Mouse (Mus musculus) right cerebral cortex, adult 18-20 months (tissue): ENCODE data around the gene Dalrd3.

Experiments used
- DNase-seq: peaks from one replicate; pipeline ENCODE4 v3.0.0; 2022; ENCODE audit warnings: mixed read lengths

The Dalrd3 gene

DNA sequence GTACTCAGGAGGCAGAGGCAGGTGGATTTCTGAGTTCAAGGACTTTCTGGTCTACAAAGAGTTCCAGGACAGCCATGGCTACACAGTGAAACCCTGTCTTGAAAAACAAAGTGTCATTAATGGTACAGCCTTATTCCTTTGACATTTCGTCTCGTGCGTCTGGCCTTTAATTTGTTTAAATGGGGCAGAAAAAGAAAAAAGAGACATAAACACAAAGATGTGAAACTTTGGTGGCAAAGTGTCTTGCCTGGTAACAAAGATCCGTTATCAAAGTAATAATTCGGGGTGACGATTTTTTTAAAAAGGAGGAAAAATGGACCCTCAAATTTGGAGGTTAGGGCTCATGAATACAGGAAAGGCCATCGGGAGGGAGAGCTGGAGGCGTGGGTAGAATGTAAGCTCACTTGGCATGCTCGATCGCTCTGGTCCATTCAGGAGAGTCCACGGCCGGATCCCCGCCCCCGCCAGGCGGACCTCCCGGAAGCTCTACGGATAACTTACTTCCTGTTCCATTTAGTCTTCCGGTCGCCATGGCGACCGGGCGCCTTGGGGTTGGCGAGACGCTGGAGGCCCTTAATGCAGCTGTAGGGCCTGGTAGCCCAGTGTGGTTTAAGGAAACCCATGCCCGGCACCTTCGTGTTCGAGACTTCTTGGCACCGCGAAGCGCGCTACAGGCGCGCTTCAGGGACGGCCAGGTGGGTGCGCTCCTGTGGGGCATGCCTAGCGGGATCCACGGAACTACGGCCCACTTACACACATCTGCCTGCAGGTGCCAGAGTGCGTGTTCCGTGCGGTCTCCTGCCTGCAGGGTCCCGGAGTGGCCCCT, at the start of gene Dalrd3:
TSS of gene Dalrd3 (plus strand) at position 506 of the 826 bp plus-strand sequence.
- peak; percentile 94 for DNase-seq

DNA sequence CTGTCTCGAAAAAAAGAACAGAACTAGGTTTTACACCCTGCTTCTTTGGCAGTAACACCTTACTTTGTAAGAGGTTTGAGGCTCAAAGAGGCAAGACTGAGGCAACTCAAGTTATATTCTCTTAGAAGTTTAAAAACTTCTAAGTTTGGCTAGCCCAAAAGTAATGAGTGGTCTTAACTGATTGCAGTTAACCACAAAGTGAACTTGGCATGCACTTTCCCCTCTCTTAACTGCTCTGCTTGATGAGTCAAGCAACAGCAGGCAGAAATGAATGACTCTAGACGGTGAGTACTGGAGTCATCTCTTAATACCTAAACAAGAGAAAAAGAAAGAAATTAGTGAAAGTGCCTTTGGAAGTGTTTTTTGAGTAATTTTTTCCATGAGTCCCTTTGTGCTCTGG, 48.1 kb upstream of the Dalrd3 start:
- no peak for DNase-seq

DNA sequence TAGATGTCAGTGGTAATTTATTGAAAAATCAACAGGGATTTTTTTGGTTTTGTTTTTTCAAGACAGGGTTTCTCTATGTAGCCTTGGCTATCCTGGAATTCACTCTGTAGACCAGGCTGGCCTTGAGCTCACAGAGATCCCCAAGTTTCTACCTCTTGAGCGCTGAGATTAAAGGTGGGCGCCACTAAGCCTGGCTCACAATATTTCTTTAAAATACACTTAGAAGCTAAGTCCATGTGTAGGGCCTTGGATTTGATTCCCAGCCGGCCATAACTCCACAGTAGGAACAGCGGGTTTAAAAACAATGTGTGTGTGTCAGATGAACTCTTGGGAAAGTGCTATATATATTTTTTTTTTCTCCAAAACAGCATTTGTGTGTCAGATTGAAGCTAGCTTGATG, 46.3 kb upstream of the Dalrd3 start:
- no peak for DNase-seq

DNA sequence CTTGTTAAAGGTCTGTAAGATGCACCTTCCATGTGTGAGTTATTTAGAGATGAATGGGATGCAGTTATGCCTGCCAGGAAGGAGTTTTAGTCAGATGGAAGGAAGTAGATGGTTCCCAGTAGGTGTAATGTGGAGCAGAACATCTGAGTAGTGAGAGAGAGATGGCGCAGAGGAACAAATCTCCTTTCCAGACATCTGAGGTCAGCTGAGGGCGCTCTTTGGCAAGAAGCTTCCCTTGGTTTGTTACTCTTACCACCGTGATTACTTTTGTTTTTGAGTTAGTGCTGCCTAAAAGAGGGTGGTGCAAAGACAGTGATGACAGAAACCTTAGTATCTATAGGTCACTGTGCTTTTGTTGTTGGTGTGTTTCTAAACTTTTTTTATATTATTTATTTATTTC, 44.3 kb upstream of the Dalrd3 start:
- no peak for DNase-seq

DNA sequence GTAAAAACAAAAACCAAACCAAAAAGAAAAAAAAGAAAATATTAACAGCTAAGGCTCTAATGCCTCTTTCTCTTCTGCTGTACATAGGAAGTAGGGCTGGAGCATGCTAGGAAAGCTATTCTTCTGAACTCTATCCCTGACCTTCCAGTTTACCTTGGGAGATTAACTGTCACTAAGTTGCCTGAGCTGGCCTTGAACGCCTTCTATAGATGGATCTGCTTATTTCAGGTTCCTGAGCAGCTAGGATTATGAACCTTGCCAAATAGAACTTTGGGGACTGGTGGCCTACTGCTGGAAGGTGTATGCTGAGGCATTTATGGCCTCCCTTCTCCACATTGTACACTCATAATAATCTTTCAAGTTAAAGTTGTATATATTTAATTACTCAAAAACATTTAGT, 38.7 kb upstream of the Dalrd3 start:
- no peak for DNase-seq

DNA sequence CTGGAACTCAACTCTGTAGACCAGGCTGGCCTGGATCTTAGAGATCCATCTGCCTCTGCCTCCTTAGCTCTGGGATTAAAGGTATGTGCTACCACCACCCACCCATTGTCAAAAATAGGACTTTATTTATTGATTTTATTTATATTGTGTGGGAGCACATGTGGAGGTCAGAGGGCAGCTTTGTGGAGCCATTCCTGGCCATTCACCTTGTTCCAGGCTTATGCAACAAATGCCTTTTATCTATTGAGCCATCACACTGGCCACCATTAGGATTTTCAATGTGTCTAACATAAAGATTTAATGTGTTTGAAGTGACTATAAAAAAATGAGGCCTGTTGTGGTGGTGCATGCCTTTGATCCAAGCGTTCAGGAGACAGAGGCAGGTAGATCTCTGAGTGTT, 38.2 kb upstream of the Dalrd3 start:
- DNase-seq, result no peak

DNA sequence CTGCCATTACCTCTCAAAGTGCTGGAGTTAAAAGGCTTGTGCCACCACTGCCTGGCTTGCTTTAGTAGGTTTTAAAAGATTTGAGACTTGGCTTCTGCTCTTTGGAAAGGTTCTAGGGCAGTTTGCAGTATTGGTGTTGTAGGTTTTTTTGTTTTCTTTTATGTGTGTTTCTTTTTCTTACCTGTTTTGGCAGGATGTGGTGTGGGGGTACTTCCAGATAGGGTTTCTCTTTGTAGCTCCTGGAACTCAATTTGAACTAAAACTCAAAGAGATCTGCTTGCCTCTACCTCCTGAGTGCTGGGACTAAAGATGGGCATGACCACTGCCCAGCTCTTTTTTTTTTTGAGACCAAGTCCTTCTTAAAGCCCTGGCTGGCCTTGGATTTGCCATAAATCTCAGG, 28.8 kb upstream of the Dalrd3 start:
- no peak for DNase-seq

DNA sequence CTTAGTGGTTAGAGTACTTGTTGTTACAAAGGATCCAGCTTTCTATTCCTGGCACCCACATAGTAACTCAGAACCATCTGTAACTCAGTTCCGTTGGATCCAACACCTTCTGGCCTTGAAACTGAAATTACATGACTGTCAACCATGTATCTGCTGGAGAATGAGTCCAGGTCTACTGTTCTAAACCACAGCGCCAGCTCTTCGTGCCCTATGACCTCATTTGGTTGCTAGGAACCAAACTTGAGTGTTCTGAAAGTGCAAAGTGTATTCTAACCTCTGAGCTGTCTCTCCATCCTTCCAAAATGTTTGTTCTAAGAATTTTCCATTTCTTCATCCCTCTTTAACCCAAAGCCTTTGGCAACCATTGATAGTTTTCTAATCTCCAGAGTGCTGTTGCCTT, 23.7 kb upstream of the Dalrd3 start:
- no peak for DNase-seq

DNA sequence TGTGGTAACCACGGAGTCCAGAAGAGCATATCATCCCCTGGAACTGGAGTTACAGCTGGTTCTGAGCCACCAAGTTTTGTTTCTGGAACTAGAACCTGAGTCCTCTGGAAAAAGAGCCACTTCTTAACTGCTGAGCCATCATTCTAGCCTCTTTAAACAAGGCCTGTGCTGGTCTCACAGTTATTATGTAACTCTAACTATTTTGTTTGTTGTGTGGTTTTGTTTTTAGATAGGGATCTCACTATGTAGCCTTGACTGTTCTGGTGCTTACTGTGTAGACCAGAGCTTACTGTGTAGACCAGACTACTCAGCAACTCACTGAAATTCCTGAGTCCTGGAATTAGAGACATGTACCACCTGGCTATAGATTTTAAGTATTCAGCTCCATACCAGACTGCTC, 22.8 kb upstream of the Dalrd3 start:
- DNase-seq, result no peak

DNA sequence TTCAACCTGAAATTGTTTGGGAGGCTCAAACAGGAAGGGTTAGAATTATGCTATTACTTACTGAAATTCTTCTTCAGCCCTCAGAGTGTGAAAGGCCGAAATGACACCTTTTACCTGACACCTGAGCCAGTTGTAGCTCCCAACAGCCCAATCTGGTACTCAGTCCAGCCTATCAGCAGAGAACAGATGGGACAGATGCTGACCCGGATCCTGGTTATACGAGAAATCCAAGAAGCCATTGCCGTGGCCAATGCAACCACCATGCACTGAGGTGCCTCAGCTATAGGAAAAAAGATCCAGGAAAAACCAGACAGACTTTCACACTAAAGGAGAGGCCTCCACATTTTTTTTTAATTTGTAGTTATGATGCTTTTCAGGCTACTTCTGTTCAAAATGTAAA, 10.5 kb upstream of the Dalrd3 start:
- no peak for DNase-seq

DNA sequence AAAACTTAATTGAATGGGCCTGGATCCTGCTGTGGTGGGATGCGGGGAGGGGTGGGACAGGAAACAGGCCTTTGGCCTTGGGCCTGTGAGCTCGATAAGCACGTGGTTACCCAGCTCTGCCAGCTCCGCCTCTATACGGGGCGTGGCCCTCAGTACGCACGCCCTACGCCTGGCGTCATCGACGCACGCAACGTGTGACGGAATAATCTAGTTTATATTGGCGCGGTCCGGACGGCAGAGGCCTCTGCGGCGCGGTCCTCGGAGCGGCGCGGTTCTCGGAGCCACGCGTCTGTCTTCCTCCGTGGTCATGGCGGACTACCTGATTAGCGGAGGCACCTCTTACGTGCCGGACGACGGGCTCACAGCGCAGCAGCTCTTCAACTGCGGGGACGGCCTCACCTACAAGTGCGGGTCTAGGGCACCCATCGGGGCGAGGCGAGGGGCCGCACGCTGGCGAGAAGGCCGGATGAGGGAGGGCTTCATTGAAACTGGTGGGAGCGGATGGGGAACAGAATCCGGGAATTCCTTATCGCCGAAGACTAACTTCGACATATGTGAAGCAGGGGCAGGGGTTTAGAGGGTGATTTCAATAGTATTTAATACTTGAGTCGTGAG, 9.4 kb upstream of the Dalrd3 start, which contains the start of gene Impdh2:
TSS of gene Impdh2 (plus strand) at position 60 of the 615 bp plus-strand sequence.
- DNase-seq, result peak; percentile 93

DNA sequence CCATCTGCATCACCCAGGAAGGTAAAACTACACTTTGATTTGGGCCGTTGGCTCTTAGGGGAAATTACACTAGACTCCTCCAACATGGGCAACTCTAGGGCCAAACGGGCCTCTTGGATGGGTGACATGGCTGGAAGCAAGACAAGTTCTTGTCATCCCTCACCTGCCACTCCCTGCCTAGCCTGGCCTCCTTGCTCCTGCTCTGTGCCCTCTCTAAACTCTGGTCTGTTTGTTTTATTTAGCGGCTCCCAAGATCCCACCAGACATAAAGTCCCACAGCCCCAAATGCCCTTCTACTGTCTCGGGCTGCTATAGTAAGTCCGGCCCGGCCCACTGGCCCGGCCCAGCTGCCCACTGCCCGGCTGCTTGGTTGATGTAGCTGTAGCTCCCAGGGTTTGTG, 6.0 kb upstream of the Dalrd3 start:
- no peak for DNase-seq

DNA sequence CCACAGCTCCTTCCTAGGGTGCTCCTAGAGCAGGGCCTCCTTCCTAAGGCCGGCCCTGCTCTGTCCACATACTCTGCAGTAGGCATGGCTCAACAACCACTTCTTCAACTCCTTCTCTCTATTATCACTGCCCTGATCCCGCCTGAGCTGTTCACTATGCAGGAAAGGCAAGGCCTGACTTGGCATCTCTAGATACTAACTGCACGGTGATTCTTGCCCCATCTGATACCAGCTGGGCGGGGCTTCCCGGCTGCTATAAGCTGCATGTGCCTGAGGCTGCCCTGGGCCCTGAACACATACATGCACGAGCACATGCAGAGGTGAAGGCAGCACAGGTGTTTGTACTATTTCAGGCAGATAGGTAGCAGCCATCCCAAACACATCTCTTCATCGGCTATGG, 5.6 kb upstream of the Dalrd3 start:
- no peak for DNase-seq

DNA sequence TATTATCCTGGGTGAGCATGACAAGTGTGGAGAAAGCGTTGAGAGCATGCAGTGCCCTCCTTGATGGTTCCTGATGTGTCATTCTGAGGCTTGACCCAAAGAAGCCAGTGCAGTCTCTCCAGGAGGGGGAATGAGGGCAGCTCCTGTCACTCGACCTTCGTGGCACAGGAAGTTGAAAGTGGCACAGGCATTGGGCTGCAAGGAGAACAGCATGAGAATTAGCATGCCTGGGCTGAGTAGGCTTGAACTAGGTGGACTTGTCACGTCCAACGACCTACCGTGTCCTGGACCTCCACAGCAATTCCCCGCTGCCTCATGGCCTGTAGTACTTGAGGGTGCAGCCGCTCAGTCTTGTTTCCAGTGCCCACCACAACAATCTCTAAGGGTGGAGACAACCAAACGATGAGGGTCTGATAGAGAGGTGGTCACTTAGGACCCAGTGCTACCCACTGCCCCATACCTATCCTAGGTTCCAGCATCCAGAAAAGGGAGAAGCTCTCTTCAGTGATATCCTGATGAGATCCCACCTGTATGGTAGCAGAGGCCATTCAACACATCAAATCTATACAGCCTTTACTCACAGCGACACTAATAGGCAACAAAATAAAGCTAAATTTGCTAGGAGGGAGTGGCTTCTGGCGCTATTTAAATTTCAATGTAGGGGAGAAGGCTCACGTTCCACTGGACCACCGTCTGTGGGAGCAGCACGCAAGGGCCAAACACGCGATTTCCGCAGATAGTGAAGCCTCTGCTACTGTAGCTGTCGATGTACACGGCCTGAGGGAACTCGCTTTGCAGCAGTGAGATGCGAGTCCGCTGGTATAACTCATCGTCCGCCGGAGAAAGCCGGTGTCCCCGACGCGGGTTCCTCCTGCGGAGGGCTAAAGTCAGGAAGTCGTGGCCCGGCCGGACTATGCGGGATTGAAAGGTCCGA, 3.5 kb upstream of the Dalrd3 start:
- DNase-seq, result no peak

DNA sequence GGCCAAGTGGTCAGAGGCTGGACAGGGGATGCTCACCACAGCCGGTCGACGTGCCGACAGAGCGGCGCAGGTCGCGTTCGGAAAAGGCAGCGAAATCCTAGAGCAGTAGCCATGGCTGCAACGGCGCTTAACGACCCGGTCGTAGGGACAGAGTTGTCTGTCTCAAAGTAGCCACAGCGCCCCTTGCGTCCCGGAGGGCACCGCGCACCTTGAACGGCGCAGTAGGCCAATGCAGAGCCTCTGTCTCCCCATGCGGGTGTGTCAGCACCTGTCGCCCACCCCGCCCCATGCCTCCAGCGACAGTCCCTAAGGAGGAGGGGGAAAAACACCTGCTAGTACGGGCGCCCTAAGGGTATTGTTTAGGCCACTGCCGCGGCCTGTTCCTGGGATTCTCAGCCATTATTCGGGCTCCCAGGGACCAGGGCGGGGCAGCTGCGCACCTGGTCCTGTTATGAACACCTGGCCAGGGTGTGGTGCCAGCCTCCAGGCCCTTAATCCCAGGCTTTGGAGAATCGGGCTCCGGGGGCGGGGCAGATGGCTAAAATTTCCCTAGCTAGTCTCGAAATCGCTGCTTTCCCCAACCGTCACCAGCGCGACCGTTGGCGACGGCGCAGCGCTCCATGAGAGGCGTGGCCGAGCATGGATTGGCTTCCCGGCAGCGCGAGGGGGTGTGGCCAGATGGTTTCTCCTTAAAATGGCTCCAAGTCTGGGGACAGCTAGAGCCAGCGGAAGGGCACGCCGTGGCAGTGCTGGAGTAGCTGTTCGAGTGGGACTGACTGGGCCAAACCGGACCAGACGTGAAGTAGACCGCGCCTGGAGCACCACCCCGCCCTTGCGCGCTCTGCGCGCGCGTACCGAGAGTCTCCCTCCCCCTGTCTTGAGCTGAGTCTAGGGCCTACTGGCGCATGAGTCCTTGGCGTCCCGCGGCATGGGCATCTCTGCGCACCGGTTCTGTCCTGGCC, 2.6 kb upstream of the Dalrd3 start, which contains the start of gene Ndufaf3:
TSS of gene Ndufaf3 (minus strand) at position 620 of the 962 bp plus-strand sequence.
- peak; percentile 96 for DNase-seq

DNA sequence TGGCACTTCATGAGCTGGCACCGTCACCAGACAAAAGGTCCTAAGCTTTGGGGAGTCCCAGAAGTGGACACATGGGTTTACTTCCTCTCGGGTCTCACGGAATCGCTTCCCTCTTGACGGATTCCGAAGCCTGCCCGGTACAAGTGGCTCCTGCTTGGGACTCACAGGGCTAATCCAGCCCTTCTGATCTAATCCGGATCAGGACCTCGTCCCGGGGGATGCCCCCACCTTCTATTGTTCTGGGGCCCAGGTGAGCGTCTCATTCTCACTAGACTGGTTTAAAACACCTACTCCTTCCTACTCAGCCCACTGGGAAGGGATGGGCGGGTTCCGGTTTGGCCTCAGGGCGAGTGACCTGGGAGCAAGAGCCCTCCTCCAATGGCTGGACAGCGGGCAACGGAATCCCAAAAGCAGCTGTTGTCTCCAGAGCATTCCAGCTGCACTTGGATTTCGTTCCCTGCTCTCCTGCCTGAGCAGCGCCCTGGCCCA, 1.7 kb upstream of the Dalrd3 start:
- no peak for DNase-seq

DNA sequence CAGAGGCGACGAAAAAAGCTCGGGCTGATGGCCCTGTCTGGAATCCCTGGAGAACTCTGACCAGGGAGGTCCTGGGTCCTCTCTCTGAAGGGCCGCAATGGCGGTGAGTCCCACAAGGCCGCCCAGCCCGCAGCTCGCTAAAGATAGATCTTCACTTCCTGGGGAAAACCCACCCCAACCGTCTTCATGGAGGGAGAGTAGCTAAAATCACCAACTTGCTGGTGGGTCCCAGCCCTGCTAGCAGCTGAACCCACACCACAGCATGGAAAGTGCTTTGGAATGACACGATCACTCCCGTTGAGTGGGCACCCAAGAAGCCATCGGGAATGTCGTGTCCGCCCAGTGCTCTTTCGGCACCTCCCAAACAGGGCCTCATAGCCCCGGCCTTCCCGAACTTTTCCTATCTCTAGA, 1.2 kb upstream of the Dalrd3 start:
- DNase-seq, result no peak

DNA sequence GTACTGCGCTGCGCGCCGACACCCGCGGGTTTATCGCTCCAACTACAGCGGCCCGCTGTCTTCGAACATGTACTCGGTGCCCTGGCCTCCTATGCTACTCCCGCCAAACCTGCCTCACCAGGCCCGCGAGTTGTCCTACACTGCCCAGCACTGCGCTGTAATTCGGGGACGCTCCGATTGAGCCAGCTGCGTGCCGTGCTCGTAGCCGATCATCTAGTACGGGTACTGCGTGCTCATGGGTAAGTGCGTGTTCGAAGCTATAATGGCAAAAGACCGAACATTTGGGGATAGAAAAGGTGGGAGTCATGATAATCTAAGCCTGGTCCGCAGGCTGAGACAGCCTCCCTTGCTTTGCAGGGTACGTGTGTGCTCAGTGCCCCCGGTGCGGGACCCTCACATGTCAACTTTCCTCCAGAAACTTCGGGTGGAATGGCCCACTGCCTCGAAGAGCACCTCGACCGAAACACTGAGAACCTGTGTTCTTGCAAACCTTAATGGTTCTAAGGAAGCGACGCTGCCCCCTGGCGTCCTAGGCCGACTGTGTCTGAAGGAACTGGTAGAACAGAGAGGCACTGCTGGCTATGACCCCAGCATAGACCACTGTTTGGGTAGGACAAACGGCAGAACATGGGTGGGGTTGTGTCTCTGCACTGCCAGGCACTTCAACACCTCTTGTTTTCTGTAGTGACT, 666 bp downstream of the Dalrd3 start:
- DNase-seq, result peak; percentile 62

DNA sequence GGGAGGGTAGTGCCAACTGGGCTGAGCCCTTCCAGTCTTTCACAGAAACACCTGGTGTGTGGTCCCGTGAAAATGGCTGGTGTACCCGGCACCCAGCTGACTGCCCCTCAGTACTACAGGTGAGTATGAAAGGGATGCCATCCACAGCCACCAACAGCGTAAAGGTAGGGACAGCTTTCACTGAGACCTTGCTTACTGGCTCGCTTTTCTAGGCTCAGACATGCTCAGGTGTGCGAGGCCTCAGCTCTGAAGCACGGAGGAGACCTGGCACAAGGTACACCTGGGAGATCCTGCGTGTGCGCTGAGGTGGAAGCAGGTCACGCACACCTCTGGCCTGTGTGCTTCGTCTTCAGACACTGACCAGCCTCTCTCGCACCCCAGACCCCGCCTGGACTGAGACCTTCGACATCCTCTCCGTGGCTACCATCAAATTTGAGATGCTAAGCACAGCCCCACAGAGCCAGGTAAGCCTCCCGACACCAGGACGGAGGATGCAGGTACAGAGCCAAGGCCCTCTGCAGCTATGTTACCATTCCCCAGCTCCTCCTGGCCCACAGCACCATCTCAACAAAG, 1.8 kb downstream of the Dalrd3 start:
- DNase-seq, result no peak

DNA sequence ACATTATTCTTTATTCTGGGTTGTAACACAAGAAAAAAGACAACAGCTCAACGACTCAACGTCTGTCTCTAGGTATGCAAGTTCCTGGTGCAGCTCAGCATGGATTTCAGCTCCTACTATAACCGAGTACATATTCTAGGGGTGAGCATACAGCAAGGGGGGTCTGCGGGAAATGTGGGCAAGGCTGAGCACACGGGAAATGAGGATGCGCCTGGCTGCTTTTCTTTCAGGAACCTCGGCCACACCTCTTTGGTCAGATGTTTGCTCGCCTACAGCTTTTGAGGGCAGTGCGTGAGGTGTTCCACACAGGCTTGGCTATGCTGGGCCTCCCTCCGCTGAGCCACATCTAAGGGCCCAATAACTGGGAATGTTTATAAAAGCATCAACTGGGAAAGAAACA, 2.6 kb downstream of the Dalrd3 start:
- no peak for DNase-seq
